Mouse (Mus musculus) ZHBTc4 (cell line): ENCODE measurements at regions not wholly inside any gene's neighbourhood (a gene's known extent, or its start where the extent isn't known, plus 50 kb on each side); places are given as distances from the start of the nearest gene placed in this dataset.

Experiments used
- DNase-seq: peaks from one replicate; pipeline ENCODE4 v3.0.0-alpha.2; 2011; ENCODE audit warnings: low read depth, low spot score

- DNase-seq = no peak
These were observed 343.8 kb downstream of the Tmem161b start for GRCm38 (mm10) chr13:84565644-84566532.

- no peak for DNase-seq
These were observed 344.4 kb downstream of the Tmem161b start for GRCm38 (mm10) chr13:84566533-84566832.

DNA sequence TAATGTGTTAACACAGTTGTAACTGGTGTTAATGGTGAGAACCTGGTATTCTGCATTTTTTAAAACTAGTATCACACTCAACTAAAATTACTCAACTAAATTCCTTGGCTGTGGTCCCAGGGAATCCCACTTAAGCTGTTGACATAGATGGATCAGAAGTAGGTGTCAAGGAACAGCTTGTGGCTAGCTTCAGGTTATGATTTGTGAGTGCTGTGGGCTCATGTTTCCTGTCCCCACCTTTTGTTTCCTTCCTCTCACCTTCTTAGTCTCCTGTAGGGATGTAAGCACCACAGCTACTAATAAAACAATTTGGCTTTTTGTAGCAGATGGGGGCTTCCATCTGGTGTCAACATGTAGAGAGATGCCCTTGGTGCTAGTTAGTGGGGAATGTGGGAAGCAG is 347.3 kb downstream of the Tmem161b start:
- DNase-seq = no peak

GRCm38 (mm10) chr13:84570206-84570605 is 348.1 kb downstream of the Tmem161b start:
- no peak for DNase-seq

GRCm38 (mm10) chr13:84570984-84571844 is 349.1 kb downstream of the Tmem161b start:
- DNase-seq = peak; percentile 49

DNA sequence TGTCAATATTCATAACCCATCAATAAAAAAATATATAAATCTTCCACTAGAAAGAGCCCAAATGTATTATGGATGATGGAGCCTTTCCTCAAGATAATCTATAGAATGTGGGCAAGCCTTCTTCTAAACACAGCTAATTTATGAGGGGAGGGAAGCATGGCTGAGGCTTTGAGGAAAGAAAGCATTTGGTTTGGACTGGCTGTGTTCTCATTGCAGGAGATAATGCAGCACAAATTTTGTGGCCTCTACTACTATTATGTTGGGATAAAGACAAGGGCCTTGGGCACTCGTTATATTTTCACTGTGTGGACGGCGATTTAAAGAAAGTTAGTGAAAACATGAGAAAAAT is 349.7 kb downstream of the Tmem161b start:
- DNase-seq = no peak

DNA sequence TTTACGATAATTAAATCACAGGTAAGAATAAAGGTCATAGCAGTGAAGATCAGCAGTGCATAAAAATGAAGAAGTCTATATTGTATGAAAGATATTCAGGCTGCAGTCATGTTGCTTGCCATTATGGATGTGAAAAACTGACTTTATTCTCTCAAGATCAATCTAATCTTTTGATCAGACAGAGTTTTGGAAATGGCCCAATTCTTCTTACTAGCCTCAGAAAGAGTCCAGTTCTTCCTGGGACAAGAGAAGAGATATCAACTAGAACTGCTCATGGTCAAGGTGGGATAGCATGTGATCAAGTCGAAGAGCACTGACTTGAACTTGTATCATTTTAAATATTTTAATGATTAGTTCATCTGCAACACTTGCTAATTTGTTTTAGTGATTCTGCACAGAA is 350.1 kb downstream of the Tmem161b start:
- DNase-seq = no peak

DNA sequence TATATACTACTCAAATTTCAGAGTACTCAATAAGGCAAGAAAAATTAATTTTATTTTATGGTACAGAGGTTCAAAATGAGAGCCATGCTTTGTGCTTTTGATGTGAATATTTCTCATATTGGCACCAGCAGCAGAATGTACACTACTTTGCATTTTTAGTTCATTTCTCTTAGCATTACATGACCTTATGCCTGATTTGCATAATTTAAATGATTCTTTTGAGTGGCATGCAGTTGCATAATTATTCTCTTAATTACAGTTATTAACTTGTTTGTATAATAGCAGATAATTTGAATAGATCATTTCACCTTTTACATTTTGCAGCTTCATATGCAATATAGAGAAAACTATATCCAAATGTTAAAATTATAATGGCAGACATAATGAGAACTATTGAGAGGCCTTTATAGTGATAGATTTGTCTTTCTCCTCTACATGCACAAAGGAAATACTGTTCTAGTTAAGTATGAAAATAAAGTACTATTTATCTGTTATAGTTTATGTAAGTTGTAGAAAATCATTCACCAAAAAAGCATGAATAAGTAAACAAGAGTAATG is 374.6 kb downstream of the Tmem161b start:
- DNase-seq = no peak

DNA sequence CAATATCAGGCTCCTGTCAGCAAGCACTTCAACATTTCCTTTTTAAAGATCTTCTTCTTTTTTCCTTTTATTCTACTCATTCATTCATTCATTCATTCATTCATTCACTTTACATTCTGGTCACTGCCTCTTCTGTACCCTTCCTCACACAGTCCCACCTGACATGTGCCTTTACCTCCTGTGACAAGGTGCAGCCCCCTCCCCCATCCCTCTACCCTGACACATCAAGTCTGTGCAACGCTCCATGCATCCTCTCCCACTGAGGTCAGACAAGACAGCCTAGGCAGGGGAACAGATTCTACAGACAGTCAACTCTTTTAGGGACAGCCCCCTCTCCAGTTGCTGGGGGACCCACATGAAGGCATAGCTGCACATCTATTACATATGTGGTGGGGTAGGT is 380.5 kb downstream of the Tmem161b start:
- DNase-seq = no peak

- no peak for DNase-seq
These were observed 390.4 kb downstream of the Tmem161b start for GRCm38 (mm10) chr13:84612497-84612896.

DNA sequence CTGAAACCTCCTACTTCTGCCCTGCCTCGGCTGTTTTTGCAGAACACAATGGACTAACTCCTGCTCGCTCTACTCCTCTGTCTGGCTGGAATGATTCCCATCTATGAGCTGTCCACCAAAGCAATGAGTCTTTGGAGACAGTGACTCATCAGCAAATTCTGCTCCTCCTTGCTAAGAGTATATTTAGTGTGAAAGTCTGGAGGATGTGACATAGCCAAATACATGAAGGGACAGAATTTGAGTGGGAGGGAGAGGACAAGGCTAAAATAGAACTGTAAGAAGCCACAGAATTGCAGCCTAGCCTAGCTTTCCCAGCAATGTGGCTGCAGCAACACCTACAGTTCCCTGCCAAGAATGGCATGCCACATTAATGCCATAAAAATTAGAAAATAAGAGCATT is 390.9 kb downstream of the Tmem161b start:
- no peak for DNase-seq

DNA sequence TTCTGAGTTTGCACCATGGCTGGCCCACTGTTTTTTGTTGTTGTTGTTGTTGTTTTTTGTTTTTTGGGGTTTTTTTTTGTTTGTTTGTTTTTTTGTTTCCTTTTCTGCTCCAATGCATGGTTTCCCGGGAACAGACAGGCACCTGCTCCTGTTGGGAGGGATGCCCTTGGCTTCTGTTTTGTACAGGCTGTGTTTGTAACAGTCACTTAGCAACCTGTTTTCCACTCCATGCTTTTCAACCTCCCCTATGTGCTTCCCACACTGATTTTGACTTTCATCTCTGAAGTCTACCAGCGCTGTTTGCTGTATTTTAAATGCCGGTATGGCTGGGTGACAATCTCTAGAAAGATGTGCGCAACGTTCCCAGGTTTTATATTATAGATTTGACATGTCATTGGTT is 402.6 kb downstream of the Tmem161b start:
- DNase-seq = no peak

DNA sequence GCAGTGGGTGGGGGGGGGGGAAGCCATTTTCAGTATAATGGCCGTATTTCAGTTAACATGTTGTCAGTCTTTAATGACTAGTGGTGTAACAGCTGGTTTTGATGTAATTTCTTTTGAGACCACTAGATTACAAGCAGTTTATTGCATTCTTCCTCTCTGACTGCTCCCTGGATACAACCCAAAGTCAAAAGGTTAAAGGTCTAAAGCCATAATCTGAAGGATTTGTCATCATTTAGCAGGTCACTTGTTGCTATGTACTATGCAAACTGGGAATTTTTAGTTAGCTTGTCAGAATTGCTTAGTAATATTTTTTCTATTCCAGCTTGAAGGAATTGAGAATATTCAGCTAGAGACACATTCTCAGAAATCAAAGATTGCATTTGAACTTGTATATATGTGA is 403.4 kb downstream of the Tmem161b start:
- DNase-seq = no peak

DNA sequence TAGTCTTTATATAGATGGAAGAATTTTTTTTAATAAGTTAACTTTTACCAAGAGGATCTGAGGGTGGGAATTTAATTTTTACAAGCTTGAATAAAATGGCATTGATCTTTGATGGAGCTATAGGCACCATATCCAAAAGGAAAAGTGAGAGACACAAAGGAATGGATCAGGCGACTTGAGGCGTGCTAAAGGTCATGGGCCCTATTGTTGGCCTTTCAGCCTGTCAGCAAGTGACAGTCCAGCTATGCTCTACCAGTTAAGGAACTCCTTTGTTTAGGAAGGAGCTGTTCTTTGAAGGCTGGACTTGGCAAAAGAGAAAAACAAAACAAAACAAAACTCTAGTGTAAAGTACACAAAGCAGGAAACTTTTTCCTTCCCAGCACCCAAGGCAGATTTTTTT is 403.8 kb downstream of the Tmem161b start:
- DNase-seq = peak; percentile 12

DNA sequence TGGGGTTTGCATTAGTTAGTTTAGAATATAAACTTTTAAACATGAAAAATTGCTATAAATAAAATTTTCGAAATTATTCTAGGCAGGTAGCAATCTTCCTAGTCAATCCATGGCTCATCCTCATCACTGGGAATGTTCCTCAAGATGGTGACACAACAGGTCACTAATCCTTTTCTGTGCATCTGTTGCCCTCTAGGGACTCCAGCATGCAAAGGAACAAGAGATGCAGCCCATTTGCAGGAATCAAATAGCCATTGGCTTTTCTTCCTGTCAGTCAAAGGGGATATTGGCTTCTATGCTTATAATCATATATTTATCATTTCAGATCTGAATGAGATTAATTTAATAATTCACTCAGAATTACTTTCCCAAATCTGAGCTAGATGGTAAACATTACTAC is 404.3 kb downstream of the Tmem161b start:
- no peak for DNase-seq

DNA sequence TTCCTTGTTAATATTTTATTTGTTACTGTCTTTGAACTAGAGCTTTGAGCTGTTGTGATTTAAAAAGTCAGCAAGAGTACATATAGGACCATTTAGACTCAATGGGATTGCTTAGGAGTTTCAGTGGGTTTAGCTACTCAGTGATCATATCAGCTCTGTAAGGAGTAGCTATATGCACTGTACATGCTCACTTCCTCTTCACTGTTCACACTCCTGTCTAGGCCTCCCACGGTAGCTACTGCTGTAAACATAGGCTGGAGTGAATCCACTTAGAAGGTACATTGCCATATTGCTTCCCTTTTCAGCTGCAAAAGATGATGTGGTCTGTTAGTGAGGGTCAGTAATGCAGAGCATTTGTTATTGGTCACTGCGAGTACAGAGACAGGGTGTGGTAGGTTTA is 408.6 kb downstream of the Tmem161b start:
- no peak for DNase-seq

DNA sequence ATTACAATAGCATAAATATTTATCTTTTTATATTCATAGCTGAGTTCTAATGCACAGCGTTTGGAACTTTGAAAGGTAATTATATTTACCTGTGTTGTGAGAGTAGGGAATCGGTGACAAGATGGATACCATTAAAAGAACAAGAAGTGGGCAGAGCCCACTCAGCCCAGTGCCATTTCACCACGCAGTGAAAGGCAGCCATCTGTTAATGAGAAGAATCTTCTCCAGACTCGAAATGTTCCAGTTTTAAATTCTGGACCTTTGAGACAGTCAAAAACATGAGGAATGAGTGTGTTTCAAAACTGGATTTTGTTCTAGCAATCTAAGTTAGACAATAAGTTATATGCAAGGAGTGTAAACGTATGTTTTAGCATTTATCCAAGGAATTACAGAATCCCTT is 410.4 kb downstream of the Tmem161b start:
- no peak for DNase-seq

- DNase-seq = no peak
These were observed 414.7 kb downstream of the Tmem161b start for GRCm38 (mm10) chr13:84636831-84637230.

DNA sequence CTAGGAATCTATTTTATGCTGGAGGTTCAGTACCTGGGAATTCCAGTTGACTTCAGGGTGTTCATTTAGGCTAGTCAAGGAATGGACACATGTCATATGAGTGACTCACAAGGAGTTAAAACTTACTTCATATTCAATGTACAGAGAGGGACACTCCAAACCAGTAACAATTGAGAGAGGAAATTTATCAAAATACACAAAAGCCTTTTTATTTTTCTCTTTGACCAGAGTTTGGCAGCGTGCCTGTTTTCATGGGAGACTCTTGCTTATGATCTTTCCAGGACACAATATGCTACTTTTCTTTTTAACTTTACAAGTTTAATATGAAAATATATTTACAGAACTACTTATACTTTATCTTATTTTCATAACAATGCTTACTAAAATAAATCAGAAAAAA is 415.5 kb downstream of the Tmem161b start:
- no peak for DNase-seq

DNA sequence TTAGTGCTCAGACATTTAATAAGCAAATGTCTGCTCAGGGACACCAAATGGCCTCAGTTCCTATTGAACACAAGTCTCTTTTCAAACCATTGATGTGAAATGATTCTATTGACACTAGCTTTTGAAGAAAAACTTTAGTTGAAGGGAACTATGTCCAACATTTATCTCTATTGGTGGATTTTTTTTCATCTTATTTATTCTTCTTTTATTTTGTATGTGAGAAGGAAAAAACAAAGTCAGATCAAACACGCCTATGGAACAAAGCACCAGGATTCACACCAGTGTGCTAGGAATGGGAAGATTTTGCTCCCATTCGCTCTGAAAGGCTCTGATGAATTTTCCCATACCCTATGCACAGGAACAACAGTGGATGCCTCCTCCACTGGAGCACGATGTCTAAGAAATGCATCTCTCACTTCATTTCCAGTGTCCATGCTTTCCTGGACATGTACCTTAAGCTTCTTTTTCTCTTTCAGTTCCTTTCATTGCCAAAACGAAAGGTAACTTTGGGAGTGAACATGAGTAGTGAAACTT is 416.4 kb downstream of the Tmem161b start:
- DNase-seq = no peak

DNA sequence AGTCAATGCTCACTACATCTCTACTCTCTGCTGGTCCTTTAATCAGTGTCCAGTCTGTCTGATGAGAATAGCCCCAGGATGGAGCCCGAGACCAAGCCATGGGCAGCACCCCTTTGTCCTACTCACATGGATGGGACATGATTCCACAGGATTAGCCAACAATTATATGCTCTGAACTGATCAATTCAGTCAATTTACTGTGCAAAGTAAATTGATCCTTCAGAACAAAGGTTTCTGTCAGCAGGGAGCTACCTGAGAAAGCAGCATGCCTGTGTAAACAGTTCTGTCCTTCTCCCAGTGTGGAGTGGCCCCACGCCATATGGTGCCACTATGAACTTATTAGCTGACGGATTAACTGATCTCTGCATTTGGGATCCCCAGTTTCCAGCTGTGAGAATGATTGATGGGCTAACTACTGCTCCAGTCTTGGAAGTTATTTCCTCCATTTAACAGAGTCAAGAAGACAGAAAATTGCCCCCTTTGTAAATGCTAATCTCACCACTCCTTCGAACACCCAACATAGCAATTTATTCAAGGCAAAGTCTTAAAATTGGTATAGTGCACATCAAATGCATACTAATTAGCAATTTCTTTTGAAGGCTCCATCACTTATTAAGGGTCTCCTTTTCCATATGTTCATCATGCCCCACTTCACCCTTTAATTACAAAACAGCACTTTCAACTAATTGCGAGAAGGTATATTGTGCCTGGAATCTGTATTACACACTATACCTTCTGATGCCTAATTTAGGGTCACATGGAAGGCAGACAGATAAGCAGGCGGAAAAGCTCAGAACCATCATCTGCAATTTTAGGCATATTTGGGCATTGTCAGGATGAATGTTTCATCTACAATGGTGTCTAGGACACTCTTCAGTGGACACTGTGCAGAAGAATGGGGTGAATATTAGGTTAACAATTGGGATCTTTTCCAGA is 417.3 kb downstream of the Tmem161b start:
- DNase-seq = no peak
